Mouse (Mus musculus) limb, embryonic 11.5 days (tissue): ENCODE data around the gene Gm11111. TPM values are rescaled to one million over a fixed set of nuclear protein-coding genes. Genes with fewer than 3 reads are reported as not detected.

Experiments
- polyA plus RNA-seq: library from polyadenylated mRNA; unstranded; fragments of >200 nt; fragmentation: Nextera tagmentation; extraction: Ambion mirVana; gene quantifications from 2 replicates; pipeline ENCODE4 v1.2.1, GENCODE M21; 2014

Gm11111 gene
- polyA plus RNA-seq, 1 experiment from 2014 or later, result not detected

Other genes with a start within 250 kb of the Gm11111 start
- 0.35 and 0.68 TPM in 2 replicates for gene Cfap299, start 223.4 kb upstream of the Gm11111 start, polyA plus RNA-seq